Mouse (Mus musculus): Measurements from ENCODE around the gene Dok5. TPM values are rescaled to one million over a fixed set of nuclear protein-coding genes. Genes with fewer than 3 reads are reported as not detected.

Gene Dok5
- not detected for total RNA-seq (2023)

GRCm38 (mm10) chr2:170731632-170732561 is at the start of gene Dok5:
Dok5 (plus strand) TSS chr2:170731807.

Other genes with a start within 250 kb of the Dok5 start
- 10 to 100 TPM; 14.1 to 15.1 TPM for gene Pfdn4, start 235.4 kb upstream of the Dok5 start, total RNA-seq (2023)
- gene Cyp24a1, start 234.7 kb upstream of the Dok5 start, total RNA-seq (2023), result not detected
- not detected for gene 4930470P17Rik, start 129.8 kb upstream of the Dok5 start, total RNA-seq (2023)